Comparison of ENCODE assay signal across 7 mouse cellular contexts in genomic region chr19:17385426-17385825, GRCm38 (mm10).
"Had no signal": no experiment of that assay in that cellular context is flagged by ENCODE, and none has a peak within 500 bp of the region (broad histone marks: within the 10 kb centered on the region; RNA-seq: fewer than 3 reads in every experiment).

No protein-coding gene starts in this region.

- DNase-seq: left cerebral cortex, postnatal 4 days; lung, adult 18-20 months; midbrain, embryonic 14.5 days; right cerebral cortex, postnatal 4 days; spleen, adult 18-20 months; thymus, adult 18-20 months; thymus, postnatal 14 days had no signal
